Mouse (Mus musculus): Measurements from ENCODE around the gene Olfr1252. TPM values are rescaled to one million over a fixed set of nuclear protein-coding genes. Genes with fewer than 3 reads are reported as not detected.

The Olfr1252 gene
- total RNA-seq (2022): not detected

DNA sequence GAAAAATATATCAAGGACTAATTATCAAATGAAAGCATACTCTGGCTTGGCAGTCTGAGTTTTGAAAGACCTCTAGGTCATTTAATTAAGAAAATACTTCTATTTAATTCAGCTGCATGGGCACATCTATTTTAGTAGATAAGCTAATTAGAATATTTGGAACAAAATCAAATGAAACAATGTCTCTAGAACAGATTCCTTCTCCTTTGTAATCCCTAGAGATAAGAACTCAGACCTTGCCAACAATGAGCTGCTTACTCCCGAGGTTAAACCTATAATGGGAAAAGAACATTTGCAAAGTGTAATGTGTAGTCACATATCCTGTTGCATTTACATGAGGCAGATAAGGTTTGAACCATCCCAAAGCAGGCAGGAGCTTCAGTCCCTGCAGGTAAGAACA, at the start of gene Olfr1252:
Olfr1252 (minus strand) TSS at position 101 of the 400 bp plus-strand sequence.
- no peak for DNase-seq (ENCODE audit: low spot score in 2 of 2)

DNA sequence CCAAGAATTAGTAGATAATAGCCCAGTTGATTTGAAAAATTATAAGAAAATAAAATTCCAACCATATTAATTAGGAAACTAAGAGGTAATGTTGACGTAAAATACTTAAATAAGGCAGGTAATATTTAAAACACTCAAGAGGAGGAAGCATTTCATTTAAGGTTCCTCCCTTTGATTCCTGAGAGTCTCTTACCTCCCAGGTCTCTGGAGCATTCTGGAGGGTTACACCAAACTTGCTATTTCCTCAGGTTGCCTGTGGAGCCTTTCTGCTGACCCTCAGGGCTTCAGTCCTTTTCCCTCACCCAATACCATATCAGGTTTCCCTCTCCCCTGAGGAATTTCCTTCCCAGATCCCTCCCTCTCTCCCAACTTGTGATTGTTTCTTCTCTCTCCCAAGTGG, 32.2 kb upstream of the Olfr1252 start, which contains the start of gene Olfr1253:
Olfr1253 (minus strand) TSS at position 101 of the 400 bp plus-strand sequence.
- DNase-seq (ENCODE audit: low spot score in 2 of 2): no peak

GRCm38 (mm10) chr2:89691980-89692379, 32.8 kb downstream of the Olfr1252 start:
- DNase-seq (ENCODE audit: low spot score in 2 of 2): no peak

DNA sequence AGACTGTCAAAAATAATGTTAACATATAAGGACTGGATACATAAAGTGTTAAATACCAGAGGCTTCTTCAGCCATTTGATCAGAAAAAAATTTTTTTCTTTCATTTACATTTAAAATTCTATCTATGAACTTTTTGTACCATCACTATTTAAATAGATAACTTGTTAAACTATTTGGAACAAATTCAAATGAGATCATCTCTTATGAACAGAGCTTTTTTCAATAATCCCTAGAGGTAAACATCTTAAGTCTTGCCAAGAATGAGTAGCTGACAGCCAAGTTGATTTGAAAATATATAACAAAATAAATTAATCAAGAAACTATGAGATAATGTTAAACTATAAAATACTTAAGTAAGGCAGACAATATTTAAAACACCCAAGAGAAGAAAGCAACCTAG, 53.0 kb downstream of the Olfr1252 start, which contains the start of gene Olfr1251:
Olfr1251 (minus strand) TSS at position 101 of the 400 bp plus-strand sequence.
- DNase-seq (ENCODE audit: low spot score in 2 of 2): no peak

Other genes with a start within 250 kb of the Olfr1252 start
- not detected for gene Olfr1241, start 237.9 kb downstream of the Olfr1252 start, total RNA-seq (2022)
- gene Olfr1242, start 226.7 kb downstream of the Olfr1252 start, total RNA-seq (2022): not detected
- gene Olfr1243, start 193.5 kb downstream of the Olfr1252 start, total RNA-seq (2022): not detected
- gene Olfr1245, start 146.6 kb downstream of the Olfr1252 start, total RNA-seq (2022): not detected
- gene Olfr1246, start 131.9 kb downstream of the Olfr1252 start, total RNA-seq (2022): not detected
- gene Olfr1247, start 110.9 kb downstream of the Olfr1252 start, total RNA-seq (2022): under 1 TPM; 0.07 to 0.23 (median 0.11) TPM
- not detected for gene Olfr1248, start 106.8 kb downstream of the Olfr1252 start, total RNA-seq (2022)
- not detected for gene Olfr1249, start 90.0 kb downstream of the Olfr1252 start, total RNA-seq (2022)
- gene Olfr1250, start 63.5 kb downstream of the Olfr1252 start, total RNA-seq (2022): under 1 TPM in 1 of 4 experiments, not detected in 3; 0.11 TPM
- gene Olfr1251, start 53.1 kb downstream of the Olfr1252 start, total RNA-seq (2022): not detected
- gene Olfr1253, start 32.1 kb upstream of the Olfr1252 start, total RNA-seq (2022): not detected
- not detected for gene Olfr1254, start 68.6 kb upstream of the Olfr1252 start, total RNA-seq (2022)
- gene Olfr1255, start 87.0 kb upstream of the Olfr1252 start, total RNA-seq (2022): not detected
- not detected for gene Olfr1256, start 116.5 kb upstream of the Olfr1252 start, total RNA-seq (2022)
- not detected for gene Olfr48, start 123.2 kb upstream of the Olfr1252 start, total RNA-seq (2022)
- not detected for gene Olfr1257, start 153.4 kb upstream of the Olfr1252 start, total RNA-seq (2022)
- not detected for gene Olfr1258, start 202.3 kb upstream of the Olfr1252 start, total RNA-seq (2022)
- not detected for gene Olfr1259, start 223.7 kb upstream of the Olfr1252 start, total RNA-seq (2022)
- not detected for gene Olfr1260, start 249.3 kb upstream of the Olfr1252 start, total RNA-seq (2022)